Mouse (Mus musculus) brain, embryonic 14.5 days (tissue): ENCODE results near the gene Urad.

Experiments used
- CTCF ChIP-seq: fragments of 200-500 bp; IDR thresholded peaks from 2 replicates; pipeline ENCODE4 v1.5.1; 2012; ENCODE audit warnings: inconsistent platforms, mild to moderate bottlenecking, moderate library complexity, borderline replicate concordance; ENCODE audit not compliant: insufficient read depth, insufficient read length; ENCODE audit errors: extremely low read depth
- POLR2A ChIP-seq: fragments of 200-500 bp; IDR thresholded peaks from 2 replicates; pipeline ENCODE4 v1.6.1; 2012; ENCODE audit warnings: mild to moderate bottlenecking, inconsistent platforms, borderline replicate concordance; ENCODE audit not compliant: poor library complexity, insufficient read depth, insufficient read length, severe bottlenecking; ENCODE audit errors: extremely low read depth

DNA sequence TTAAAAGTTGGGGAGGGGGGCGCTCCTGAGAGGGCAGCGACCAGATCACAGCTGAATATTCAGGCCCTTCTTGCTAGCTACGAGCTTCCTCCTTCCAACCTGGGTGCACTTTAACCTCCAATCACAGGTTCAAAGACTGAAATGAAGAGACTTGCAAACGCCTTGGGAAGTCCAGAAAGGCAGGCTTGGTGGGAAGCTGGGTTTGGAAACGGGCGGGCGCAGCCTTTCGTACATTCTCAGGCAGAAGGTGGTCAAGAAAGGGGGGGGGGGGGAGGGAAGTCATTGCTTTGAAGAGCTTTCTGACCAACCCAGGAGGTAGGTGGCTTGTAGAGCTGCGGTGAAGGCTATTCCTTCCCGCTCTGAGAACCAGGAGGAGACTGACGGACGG, 14.8 kb downstream of the Urad start:
- TF ChIP-seq POLR2A (no peak), CTCF (no peak)
